Mouse (Mus musculus) hindbrain, embryonic 15.5 days (tissue): ENCODE results near the gene Mapk8. TPM values are rescaled to one million over a fixed set of nuclear protein-coding genes. Genes with fewer than 3 reads are reported as not detected.
"Not testable (repeated sequence)": the region's sequence is repeated elsewhere in the genome, so short reads cannot be mapped to it uniquely, and the experiment has no call there.

Source experiments
- ATAC-seq: fragments of 200-750 bp; cut with Nextera tagmentation; 2 replicates; pipeline ENCODE4 v1.8.0; 2017; ENCODE audit warnings: low read depth, moderate number of reproducible peaks, moderate TSS enrichment; ENCODE audit not compliant: low FRiP score
- H3K27ac ChIP-seq: fragments of 300-500 bp; sonication (generic); replicated peaks from 2 replicates; pipeline ENCODE4 v1.5.1; 2015; ENCODE audit warnings: mild to moderate bottlenecking, inconsistent platforms
- H3K27me3 ChIP-seq: fragments of 300-500 bp; sonication (generic); 2 replicates; pipeline ENCODE4 v1.6.1; 2015; ENCODE audit warnings: control low read depth, inconsistent platforms
- H3K36me3 ChIP-seq: fragments of 300-500 bp; sonication (generic); 2 replicates; pipeline ENCODE4 v1.6.1; 2015; ENCODE audit warnings: control low read depth, inconsistent platforms
- H3K4me1 ChIP-seq: fragments of 300-500 bp; sonication (generic); replicated peaks from 2 replicates; pipeline ENCODE4 v1.6.1; 2015; ENCODE audit warnings: control low read depth, inconsistent platforms
- H3K4me2 ChIP-seq: fragments of 300-500 bp; sonication (generic); 2 replicates; pipeline ENCODE4 v1.6.1; 2015; ENCODE audit warnings: moderate library complexity, mild to moderate bottlenecking, inconsistent platforms
- H3K4me3 ChIP-seq: fragments of 300-500 bp; sonication (generic); 2 replicates; pipeline ENCODE4 v1.5.1; 2015; ENCODE audit warnings: mild to moderate bottlenecking, inconsistent platforms
- H3K9ac ChIP-seq: fragments of 300-500 bp; sonication (generic); 2 replicates; pipeline ENCODE4 v1.6.1; 2015; ENCODE audit warnings: inconsistent platforms
- H3K9me3 ChIP-seq: fragments of 300-500 bp; sonication (generic); 2 replicates; pipeline ENCODE4 v1.6.1; 2016; ENCODE audit warnings: control low read depth, inconsistent platforms
- WGBS: fragments of 180-500 bp; shearing (Covaris S2); methylation state at CpG from one replicate; pipeline ENCODE4 v1.1.7; 2015; 5-methylcytosine and 5-hydroxymethylcytosine counted together
- polyA plus RNA-seq: library from polyadenylated mRNA; unstranded; fragments of >200 nt; fragmentation: Nextera tagmentation; extraction: Ambion mirVana; gene quantifications from 2 replicates; pipeline ENCODE4 v1.2.1, GENCODE M21; 2015

Mapk8 gene
- polyA plus RNA-seq, 1 experiment from 2014 or later: 30.6 TPM

DNA sequence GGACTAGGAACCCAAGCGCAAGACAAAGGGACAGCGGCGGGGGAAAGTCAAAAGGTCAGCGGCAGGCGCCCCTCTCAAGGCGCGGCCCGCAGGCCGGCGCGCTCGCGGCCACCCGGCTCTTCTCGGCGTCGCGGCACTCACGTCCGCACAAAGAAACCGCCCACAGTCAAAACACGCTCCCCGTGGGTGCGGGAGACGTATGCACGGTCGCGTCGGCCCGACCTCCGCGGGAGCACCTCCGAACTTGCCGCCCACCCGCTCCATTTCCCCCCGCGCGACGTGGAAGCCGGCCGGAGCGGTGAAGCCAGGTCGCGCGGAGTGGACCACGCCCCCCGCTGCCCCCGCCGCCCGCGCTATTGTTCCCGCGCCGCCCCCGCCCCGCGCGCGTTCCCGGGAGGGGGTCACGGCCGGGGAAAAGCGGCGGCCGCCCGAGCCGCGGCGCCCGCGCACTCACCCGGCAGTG lies 366 bp downstream of the Mapk8 start:
- WGBS: under 1% methylated on average over 57 of the region's 72 CpGs
- Histone ChIP-seq H3K27me3 (0 out of 2 replicates have a peak, but pooled peaks cover 5% of the 10 kb centered on the region), H3K4me1 (peaks cover 23% of the 10 kb centered on the region), H3K9ac (peak overlapping the region; percentile 94), H3K27ac (peak overlapping the region; percentile 94), H3K36me3 (no peaks in the 10 kb centered on the region), H3K9me3 (no peaks in the 10 kb centered on the region), H3K4me2 (peak overlapping the region; percentile 68), H3K4me3 (peak overlapping the region; percentile 97)
- peak; percentile 67 for ATAC-seq

DNA sequence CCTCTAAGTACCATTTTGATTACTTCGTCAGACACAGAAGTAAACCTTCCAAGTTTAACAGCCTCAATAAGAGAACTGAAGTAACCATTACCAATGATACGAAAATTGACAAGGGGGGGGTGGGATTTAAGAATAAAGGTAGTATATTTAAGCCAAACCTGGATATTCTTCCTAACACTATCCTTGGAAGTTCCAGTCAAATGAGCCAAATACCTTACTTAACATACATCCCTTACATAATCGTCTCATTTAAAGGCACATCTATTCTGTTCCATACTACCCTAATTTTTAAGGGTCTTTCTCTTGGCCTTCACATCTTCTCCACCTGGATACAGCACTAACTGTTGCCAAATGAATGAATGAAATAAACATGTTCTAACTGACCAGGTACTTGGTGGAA lies 996 bp downstream of the Mapk8 start:
- peaks cover 23% of the 10 kb centered on the region for H3K4me1 ChIP-seq
- H3K9me3 ChIP-seq: no peaks in the 10 kb centered on the region
- H3K27ac ChIP-seq: peak overlapping the region; percentile 94; the same call in 1 of the 2 replicates
- H3K4me3 ChIP-seq: peak overlapping the region; percentile 97
- 37% methylated on average over 3 of the region's 3 CpGs for WGBS
- peak overlapping the region; percentile 68 for H3K4me2 ChIP-seq
- 0 out of 2 replicates have a peak, but pooled peaks cover 5% of the 10 kb centered on the region for H3K27me3 ChIP-seq
- peak overlapping the region; percentile 94 for H3K9ac ChIP-seq
- no peak for ATAC-seq
- no peaks in the 10 kb centered on the region for H3K36me3 ChIP-seq

DNA sequence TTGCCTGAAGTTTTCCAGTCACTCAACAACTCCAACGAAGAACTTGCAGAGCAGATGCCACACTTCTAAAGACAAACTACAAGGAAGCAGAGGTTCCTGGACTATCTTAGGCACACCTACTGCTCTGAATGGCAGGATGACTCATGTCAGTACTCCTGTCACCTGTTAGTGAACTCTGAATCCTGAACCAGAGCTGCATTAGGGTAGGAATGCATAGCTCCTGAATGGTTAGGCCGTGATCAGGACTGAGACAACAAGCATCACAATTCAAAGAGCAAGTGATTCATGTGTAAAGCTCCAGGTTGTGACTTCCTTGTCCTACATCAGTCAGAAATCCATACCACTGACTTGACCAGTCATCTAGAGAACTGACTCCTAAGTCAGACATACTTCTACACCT lies 3.2 kb downstream of the Mapk8 start:
- H3K4me1 ChIP-seq: peaks cover 23% of the 10 kb centered on the region
- no peak overlapping the region for H3K4me2 ChIP-seq
- H3K27me3 ChIP-seq: 0 out of 2 replicates have a peak, but pooled peaks cover 2% of the 10 kb centered on the region
- no peak overlapping the region for H3K9ac ChIP-seq
- H3K36me3 ChIP-seq: no peaks in the 10 kb centered on the region
- no peak for ATAC-seq
- H3K4me3 ChIP-seq: no peak overlapping the region
- H3K9me3 ChIP-seq: no peaks in the 10 kb centered on the region
- WGBS: 85% methylated on average over 2 of the region's 2 CpGs
- H3K27ac ChIP-seq: no peak overlapping the region

DNA sequence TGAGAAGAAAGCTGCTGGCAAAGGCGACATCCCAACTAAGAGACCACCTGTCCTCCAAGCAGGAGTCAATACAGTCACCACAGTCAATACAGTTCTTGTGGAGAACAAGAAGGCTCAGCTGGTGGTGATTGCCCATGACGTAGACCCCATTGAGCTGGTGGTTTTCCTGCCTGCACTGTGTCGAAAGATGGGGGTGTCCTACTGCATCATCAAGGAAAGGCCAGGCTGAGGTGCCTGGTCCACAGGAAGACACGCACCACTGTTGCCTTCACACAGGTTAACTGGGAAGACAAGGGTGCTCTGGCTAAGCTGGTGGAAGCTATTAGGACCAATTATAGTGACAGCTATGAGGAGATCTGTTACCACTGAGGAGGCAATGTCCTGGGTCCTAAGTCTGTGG lies 14.5 kb downstream of the Mapk8 start:
- not testable (repeated sequence) for H3K36me3 ChIP-seq, H3K27me3 ChIP-seq, H3K4me2 ChIP-seq, H3K27ac ChIP-seq, ATAC-seq, H3K9me3 ChIP-seq, H3K4me3 ChIP-seq, H3K9ac ChIP-seq, H3K4me1 ChIP-seq
- WGBS: 83% methylated on average over 4 of the region's 4 CpGs

DNA sequence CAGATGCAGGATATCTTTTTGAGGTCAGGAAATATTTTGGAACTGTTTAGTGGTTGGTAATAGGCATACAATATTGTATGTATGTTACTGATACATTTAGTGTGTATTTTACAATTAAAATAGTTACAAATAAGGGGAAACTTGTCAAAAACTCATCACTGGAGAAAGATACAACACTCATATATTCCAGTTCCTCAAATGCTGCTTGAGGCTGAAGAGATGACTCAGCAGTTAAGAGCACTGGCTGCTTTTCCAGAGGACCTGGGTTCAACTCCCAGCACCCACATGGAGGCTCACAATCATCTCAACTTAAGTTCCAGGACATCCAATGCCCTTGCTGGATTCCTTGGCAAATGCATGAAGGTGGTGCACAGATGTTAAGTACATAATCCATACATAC lies 22.8 kb downstream of the Mapk8 start:
- H3K27me3 ChIP-seq: no peaks in the 10 kb centered on the region
- H3K4me2 ChIP-seq: no peak overlapping the region
- no peaks in the 10 kb centered on the region for H3K9me3 ChIP-seq
- no peak for ATAC-seq
- no peaks in the 10 kb centered on the region for H3K4me1 ChIP-seq
- no peak overlapping the region for H3K9ac ChIP-seq
- no peaks in the 10 kb centered on the region for H3K36me3 ChIP-seq
- no peak overlapping the region for H3K27ac ChIP-seq
- no peak overlapping the region for H3K4me3 ChIP-seq

DNA sequence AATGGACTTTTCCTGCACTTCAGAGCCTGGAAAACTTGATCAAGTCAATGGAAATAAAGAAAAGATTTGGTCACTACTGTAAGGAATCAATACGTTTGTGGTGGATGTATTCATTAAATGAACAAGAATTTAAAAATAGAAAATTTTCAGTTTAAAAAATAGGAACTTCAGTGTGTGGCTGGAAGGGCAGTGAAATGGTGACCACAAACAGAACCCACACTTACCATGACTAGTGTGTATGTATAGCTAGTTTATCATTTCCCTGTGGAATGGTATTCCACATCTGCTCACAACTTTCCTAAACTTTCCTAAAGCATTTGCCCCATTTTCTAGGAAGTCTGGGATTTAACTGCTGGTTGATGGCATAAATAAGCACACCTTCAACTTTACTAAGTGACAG lies 24.0 kb downstream of the Mapk8 start:
- ATAC-seq: no peak
- Histone ChIP-seq H3K27me3 (no peaks in the 10 kb centered on the region), H3K4me3 (no peak overlapping the region), H3K4me1 (no peaks in the 10 kb centered on the region), H3K9ac (no peak overlapping the region), H3K36me3 (no peaks in the 10 kb centered on the region), H3K9me3 (no peaks in the 10 kb centered on the region), H3K27ac (no peak overlapping the region), H3K4me2 (no peak overlapping the region)
- WGBS: 92% methylated on average over 1 of the region's 1 CpGs

DNA sequence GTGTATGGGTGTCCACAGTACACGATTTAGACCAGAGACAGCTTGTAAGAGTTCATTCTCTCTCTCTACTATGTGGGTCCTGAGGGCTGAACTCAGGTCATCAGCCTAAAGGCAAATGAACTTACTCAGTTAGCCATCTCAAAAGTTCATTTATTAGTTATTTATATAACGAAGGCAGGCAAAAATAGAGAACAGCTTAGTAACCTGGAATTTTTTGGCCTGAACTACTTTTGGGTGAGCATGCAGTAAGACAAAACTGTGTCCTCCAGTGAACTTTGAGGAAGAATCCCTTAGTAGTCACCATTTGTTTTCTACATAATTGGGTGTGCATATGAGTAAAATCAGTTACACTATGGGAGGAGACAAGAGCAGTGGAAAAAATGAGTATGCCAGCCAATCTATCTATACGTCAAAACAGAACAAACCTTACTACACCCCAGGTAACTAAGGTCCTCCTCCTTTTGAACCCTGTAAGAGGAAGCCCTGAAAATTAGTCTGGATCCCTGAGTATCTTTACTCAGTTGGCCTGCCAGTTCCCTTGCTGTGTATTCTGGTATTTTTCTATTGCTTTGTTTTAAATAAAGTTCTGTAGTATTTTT lies 28.5 kb downstream of the Mapk8 start:
- WGBS: 94% methylated on average over 3 of the region's 3 CpGs
- Histone ChIP-seq H3K4me3 (no peak overlapping the region), H3K4me1 (no peaks in the 10 kb centered on the region), H3K27me3 (no peaks in the 10 kb centered on the region), H3K36me3 (no peaks in the 10 kb centered on the region), H3K9ac (no peak overlapping the region), H3K27ac (no peak overlapping the region), H3K4me2 (no peak overlapping the region), H3K9me3 (no peaks in the 10 kb centered on the region)
- ATAC-seq: no peak

DNA sequence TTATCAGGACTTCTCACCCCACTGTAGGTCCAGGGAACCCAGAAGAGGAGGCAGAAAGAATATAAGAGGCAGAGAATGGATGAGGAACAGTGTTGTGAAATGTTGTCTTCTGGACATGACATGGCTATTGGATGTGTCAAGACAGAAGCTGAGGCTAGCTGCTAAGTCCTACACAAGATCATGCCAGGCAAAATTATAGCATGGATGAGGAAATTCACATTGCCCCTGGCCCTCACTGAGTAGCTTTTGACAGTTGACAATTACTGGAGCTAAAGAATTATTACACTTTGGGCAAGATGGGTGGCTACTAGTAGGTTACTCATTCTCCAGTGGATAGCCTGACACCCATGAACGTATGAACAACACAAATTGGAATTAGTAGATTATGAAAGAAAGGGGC lies 31.2 kb downstream of the Mapk8 start:
- Histone ChIP-seq H3K27ac (no peak overlapping the region), H3K4me1 (no peaks in the 10 kb centered on the region), H3K9ac (no peak overlapping the region), H3K27me3 (no peaks in the 10 kb centered on the region), H3K36me3 (no peaks in the 10 kb centered on the region), H3K4me3 (no peak overlapping the region), H3K4me2 (no peak overlapping the region), H3K9me3 (no peaks in the 10 kb centered on the region)
- no peak for ATAC-seq
- WGBS: 92% methylated on average over 1 of the region's 1 CpGs

DNA sequence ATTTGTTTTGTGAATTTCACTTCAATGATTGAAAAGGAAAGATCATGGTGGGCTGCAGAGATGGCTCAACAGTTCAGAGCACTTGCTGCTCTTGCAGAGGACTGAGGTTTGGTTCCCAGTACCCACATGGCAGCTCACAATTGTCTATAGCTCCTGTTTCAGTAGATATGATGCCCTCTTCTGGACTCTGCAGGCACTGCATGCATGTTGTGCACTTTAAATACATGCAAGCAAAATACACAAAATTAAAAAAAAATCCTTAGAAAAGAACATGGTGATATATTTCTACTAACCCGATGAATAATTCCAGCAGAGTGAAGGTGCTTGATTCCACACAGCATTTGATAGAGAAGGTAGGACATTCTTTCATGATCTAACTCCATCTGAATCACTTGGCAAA lies 44.6 kb downstream of the Mapk8 start:
- H3K27ac ChIP-seq: no peak overlapping the region
- peaks cover 7% of the 10 kb centered on the region for H3K36me3 ChIP-seq
- no peaks in the 10 kb centered on the region for H3K9me3 ChIP-seq
- no peak for ATAC-seq
- H3K27me3 ChIP-seq: no peaks in the 10 kb centered on the region
- no peaks in the 10 kb centered on the region for H3K4me1 ChIP-seq
- H3K4me3 ChIP-seq: no peak overlapping the region
- 98% methylated on average over 1 of the region's 1 CpGs for WGBS
- no peak overlapping the region for H3K4me2 ChIP-seq
- no peak overlapping the region for H3K9ac ChIP-seq

DNA sequence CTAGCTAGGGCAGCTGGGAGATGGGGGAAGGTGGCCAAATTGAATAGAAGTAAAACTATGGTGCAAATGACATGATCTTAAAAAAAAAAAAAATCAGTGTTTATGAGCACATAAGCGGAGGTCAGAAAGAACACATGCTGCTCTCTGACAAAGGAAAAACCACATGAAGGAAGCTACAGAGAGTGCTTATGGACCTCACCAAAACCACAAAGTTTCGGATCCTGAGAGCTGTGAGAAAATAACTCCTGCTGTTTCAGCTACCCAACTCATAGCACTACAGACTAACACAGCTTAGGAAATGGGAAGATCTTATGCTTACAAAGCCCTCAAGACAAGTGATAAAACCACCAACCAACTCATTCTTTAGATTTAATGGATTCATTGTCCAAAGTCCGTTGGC lies 46.9 kb downstream of the Mapk8 start:
- Histone ChIP-seq H3K9me3 (no peaks in the 10 kb centered on the region), H3K4me1 (no peaks in the 10 kb centered on the region), H3K27ac (no peak overlapping the region), H3K4me3 (no peak overlapping the region), H3K9ac (no peak overlapping the region), H3K27me3 (no peaks in the 10 kb centered on the region), H3K36me3 (peaks cover 7% of the 10 kb centered on the region), H3K4me2 (no peak overlapping the region)
- no peak for ATAC-seq
- WGBS: 85% methylated on average over 3 of the region's 3 CpGs

DNA sequence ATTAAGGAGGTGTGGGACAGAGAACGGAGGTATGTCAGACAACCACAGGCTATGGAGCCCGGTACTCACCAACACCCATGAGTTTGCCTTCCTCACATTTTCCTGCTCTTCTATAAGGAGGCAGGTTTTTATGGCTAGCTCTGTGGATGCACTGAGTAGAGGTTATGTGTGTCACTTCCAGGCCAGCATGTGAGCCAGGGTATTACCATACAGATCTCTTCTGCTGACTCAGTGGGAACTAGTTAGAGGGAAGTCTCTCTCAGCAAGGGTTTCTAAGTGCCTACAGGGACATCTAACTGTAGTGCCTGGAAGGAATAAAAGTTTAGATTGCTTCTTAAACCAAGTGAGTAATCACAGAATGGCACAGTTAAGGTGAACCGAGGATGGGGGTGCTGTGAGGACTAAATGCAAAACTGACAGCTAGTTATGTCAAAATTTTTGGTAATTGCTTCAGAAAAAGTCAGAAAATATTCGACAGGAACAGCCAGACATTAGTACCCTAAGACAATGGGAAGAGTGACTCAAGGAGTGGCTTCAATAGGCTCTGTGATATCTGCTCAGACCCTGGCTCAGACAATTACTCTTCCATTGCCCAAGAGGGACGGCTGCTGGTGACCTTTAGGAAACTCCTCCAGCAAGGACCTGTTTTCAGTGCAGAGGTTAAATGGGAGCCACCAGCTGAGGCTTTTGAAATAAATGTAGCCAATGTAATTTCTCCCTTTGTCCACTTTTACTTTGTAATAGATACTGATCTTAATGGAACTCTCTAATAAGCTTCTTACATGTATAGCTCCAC lies 48.7 kb downstream of the Mapk8 start:
- H3K9me3 ChIP-seq: no peaks in the 10 kb centered on the region
- no peak for ATAC-seq
- WGBS: 90% methylated on average over 5 of the region's 5 CpGs
- no peak overlapping the region for H3K27ac ChIP-seq
- H3K4me1 ChIP-seq: no peaks in the 10 kb centered on the region
- no peak overlapping the region for H3K4me2 ChIP-seq
- no peaks in the 10 kb centered on the region for H3K27me3 ChIP-seq
- H3K4me3 ChIP-seq: no peak overlapping the region
- peaks cover 7% of the 10 kb centered on the region for H3K36me3 ChIP-seq
- no peak overlapping the region for H3K9ac ChIP-seq

DNA sequence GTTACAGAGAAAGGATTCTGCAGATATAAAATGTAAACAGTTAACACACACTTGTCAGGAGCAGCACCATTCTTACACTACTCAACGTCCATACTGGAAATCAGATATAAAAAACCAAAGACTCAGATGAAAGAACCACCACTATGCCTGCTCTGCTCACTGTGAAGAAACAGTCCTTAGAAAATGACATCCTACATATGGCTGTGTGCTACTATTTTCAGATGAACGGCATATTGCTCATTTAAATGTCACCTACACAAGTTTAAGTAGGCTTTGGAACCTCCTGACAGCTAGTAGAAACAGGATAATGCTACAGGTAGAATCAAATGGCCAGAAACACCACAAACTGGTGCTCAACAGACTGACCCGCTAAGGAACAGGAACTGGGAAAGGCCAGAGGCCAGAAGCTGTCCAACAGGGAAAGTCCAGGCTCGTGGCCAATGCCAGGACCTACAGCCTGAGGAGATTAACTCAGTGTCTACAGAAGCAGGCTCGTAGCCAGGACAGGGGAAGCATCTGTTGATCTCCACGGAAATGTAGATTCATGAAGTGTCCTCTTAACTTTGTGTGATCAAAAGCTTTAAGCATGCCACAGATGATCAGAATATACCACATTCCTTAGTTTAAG lies 66.0 kb downstream of the Mapk8 start:
- ATAC-seq: no peak
- 80% methylated on average over 6 of the region's 6 CpGs for WGBS
- H3K4me2 ChIP-seq: no peak overlapping the region
- H3K36me3 ChIP-seq: peaks cover 11% of the 10 kb centered on the region
- H3K27me3 ChIP-seq: no peaks in the 10 kb centered on the region
- no peak overlapping the region for H3K4me3 ChIP-seq
- H3K9ac ChIP-seq: no peak overlapping the region
- no peaks in the 10 kb centered on the region for H3K4me1 ChIP-seq
- no peak overlapping the region for H3K27ac ChIP-seq
- no peaks in the 10 kb centered on the region for H3K9me3 ChIP-seq
